Mouse (Mus musculus): ENCODE results near the gene Fgfr2.

The Fgfr2 gene

DNA sequence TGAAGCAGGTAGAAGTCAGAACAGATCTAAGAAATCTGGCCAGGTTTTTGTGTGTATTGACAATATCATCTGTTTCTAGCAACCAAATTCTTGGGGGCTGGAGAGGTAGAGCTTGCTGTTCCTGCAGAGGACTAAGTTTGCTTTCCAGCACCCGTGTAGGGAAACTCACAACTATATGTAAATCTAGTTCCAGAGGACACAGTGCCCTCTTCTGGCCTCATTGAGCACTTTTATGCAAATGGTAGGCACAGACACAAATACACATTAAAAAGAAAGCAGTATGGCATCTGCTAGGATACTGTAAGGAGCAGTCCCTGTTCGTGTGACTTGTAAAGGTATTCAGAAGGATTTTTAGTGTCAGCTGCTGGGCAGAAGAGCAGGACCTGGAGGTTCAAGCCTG, 240.8 kb downstream of the Fgfr2 start:
- DNase-seq, result no peak

DNA sequence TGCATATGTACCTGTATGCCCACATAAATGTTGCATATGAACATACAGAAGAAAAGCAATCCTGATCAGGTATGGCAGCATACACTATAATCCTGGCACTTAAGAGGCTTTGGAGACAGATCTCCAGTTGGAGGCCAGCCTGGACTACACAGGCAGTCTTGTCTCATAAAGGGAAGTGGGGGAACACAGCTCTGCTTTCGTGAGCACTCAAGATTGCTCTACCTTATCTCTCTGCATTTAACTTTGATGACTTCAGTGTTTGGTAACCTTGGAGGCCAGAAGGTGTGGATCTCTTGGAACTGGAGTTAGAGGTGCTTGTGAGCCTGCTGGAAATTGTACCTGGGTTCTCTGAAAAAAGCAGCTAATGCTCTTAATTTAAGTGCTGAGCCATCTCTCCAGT, 242.9 kb downstream of the Fgfr2 start:
- no peak for DNase-seq

DNA sequence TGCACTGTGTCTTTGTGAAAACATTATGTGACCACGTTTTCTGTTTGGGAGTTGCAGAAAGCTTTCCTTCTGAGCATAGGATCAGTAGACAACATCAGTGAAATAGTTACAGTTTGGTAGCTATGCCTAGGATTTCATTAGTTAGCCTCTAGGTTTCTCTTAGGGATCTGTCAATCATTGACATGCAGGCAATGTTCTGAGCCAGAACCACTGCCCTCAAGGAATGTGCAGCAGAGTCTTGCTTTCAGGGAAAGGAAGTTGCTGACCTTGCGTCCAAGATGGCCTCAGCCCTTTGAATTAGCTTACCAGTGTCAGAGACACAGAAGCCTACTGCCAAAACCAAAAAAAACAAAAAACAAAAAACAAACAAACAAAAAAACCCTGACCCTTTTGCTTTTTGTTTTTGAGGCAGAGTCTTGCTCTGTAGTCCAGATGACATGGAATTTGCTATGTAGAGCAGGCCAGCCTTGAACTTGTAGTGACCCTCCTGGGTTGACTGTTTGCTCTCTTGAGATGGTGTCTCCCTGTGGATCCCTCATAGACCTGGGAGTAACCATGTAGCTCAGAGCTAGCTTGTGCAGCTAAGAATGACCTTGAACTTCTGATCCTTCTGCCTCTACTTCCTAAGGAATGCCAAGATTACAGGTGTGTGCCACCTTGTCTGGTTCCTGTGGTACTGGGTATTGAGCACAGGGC, 247.6 kb downstream of the Fgfr2 start:
- no peak for DNase-seq

DNA sequence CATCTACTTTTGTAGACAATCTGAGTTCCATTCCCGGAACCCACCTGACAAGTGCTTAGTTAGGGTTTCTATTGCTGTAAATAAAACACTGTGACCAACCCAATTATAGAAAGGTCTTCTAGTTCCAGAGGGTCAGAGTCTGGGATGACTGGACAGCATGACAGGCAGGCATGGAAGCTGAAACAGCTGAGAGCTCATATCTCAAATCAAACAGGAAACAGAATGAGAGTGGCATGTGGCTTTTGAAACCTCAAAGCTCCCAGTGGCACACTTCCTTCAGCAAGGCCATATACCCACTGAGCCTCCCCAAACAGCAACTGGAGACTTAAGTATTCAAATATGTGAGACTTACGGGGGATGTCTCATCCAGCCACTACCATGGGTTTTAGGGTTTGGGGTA, 250.1 kb downstream of the Fgfr2 start:
- DNase-seq, result no peak

DNA sequence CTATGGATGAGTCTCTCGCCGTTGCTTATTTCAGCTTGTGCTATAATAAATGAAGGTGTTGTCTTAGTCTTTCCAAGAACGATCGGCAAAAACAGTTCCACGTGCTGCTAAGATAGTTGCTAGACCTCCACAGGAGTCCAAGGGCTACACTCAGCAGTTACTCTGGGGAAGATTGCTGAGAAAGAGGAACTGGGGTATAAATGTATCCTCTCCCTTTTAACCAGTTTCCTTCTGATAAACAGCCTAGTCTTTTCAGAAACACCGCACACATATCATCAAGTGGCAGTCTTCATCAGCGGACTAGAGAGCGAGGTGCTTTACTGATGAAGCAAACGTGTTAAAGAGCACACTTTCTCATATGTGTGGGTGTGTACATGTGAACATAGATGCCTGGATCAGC, 256.8 kb downstream of the Fgfr2 start:
- no peak for DNase-seq

DNA sequence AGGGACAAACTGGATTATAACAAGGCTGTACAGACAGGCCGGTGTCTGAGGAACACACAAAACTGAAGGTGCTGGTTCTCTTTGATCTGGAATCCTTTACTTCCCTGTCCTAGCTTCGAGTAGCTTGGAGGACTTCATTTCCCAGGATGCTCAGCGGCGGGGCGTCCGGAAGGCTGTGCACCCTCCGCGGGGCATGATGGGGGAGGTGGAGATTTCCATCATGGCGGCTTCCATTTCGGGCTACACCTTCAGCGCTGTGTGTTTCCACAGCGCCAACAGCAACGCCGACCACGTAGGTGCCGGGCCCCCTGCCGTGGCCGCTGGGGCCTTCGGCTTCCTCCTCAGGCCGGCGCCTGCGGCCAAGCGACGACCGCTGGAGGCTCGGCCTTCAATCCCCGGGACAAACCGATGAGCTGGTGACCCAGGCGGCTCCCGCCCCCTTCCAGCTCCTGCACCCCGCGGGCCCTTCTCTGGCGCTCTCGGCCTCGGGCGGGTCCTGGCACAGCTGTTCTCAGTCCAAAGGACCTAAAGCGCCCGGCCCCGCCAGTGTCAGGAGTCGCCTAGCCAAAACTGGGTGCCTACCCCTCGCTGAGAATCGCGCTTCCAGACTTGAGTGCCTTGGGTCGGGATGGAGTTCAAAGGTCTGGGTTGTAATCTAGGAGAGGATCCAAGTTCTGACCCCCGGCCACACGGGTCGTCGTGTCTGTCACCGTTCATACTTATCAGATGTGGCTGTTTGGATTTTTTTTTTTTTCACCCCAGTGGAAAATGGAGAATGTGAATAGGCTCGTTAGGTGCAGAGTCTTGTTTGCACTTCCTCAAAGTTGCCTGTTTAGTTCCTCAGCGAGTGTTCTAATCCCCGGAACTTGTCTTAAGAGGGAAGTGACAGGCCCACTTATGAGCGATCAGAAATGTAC, 263.9 kb downstream of the Fgfr2 start, which contains the start of gene Abraxas2:
Gene Abraxas2 (plus strand): TSS at position 184 of the 917 bp plus-strand sequence.
- DNase-seq, result peak; percentile 92

DNA sequence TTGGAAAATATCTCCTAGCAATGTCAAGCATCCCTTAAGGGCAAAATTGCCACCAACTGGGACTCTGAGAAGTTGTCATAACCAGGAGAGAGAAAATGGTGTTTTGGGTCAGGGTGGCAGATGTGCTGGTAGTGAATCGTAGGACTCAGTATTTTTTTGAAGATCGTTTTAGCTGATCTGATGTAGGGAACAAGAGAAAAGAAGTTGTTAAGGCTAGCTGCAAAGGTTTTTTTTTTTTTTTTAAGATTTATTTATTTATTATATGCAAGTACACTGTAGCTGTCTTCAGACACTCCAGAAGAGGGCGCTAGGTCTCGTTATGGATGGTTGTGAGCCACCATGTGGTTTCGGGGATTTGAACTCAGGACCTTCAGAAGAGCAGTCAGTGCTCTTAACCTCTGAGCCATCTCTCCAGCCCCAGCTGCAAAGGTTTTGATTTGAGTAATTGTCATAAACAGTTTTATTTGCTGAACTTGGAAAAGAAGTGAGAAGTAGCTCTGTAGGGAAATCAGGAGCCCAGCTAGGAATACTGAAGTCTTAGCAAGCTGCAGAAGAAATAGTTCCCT, 265.0 kb downstream of the Fgfr2 start:
- no peak for DNase-seq

DNA sequence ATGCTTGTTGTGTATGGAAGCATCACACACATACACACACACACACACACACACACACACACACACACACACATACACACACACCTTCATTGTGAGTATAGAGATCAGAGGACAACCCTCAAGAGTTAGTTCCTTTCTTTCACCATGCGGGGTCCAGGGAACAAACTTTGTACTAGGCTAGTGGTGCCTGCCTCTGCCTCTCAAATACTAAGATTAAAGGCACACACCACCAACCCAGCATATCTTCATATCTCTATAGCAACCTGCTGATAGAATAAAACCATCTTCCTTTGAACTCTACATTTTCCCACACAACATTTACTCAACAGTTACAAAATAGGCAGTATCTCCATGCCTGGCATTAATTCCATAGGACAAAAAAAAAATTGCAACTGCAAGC, 267.1 kb downstream of the Fgfr2 start:
- no peak for DNase-seq

DNA sequence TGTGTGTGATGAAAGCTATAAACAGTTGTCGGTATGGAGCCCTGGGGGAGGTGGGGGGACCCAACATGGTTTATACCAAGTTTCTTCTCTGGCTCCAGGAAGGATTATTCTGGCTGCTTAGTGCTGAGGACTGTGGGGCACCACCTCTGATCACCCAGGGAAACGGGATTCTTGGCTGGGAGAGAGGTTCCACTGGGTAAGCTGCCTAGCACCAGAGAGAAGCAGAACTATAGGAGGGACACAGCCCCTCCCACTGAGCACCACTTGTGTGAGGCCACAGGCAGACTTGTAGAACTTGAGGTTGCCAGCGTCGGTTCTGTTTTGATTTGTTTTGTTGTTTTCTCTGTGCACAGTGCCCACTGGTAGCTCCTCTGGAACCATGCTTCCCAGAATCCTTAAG, 269.2 kb downstream of the Fgfr2 start:
- no peak for DNase-seq

DNA sequence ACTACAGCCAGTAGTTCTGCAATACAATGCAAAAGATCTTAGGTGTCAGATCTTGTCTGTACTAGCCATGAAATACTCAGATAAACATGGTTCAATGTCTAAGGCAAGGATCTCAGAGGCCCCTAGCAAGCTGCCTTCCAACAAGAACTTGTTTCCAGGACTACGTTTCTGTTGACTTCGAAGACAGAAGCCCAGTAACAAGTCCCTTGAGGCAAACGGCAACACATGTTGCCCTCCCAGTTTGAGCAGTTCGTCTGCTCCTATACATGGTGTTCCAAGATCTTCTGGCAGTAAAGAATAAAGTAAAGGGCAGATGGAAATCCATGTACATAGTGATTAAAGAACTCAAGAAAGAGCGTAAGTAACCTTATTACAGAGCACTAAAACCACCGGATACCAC, 269.8 kb downstream of the Fgfr2 start:
- no peak for DNase-seq

DNA sequence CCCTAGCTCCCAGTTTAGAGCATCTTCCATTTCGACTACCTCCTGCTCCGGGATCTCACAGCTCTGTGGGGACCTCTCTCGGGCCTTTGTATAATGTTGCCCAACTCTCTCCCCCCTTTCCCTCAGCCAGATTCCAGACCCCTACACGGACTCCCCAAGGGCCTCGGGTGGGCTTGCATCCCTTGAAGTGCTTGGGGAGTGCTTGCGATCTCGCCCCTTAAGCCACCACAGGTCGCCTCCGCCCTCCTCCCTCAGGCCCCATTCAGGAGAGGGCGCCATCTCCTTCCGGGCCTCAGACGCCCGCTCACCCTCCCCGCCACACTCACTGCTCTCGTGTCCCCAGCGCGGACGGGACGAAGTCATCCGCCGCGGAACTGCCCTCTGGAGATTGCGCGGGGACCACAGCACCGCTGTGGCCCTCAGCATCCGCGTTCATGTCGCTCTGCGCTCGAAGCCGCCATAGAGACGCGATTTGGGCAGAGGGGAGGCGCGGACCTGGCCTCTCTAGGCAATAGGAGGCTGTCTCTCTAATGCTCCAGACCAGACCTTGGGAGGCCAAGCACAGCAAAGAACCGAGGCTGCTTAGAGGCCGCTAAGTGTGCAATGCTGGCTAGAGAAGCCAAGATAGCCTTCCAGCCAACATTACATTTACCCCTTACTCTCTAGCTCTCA, 270.8 kb downstream of the Fgfr2 start, which contains the start of gene Eef1akmt2:
Gene Eef1akmt2 (minus strand): TSS at position 501 of the 672 bp plus-strand sequence.
- DNase-seq, result peak; percentile 82

DNA sequence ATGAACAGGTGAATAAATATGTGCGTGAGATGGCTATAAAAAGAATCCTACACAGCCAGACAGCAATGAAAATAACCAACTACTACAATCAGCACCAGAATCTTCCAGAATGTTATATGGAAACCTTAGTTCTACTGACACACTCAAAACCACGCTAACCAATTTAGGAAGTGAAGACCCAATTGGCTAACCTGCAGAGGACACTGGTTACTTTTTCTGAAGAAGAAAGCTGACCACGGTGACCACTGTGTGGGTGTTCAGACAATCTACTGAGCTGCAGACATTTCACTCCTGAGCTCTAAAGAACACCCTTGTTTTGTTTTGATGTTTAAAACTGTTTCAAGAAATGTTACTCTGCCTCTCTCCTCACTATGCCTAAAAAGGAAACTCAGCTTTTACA, 280.0 kb downstream of the Fgfr2 start:
- DNase-seq, result no peak

DNA sequence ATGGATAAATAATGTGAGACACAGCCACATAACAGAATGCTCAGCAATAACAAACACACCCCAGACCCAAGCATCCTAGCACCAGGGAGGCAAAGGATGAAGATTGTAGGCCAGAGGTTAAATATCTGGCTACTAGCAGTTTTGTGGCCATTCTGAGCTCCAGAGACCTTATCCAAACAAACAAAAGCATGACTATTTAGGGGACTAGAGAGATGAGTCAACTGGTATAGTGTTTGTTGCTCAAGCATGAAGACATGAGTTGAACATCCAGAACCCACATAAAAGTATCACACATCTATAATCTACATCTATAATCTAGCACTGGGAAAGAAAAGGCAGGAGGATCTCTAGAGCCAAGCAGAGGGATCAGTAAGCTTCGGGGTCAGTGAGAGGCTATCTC, 280.7 kb downstream of the Fgfr2 start:
- DNase-seq, result no peak

DNA sequence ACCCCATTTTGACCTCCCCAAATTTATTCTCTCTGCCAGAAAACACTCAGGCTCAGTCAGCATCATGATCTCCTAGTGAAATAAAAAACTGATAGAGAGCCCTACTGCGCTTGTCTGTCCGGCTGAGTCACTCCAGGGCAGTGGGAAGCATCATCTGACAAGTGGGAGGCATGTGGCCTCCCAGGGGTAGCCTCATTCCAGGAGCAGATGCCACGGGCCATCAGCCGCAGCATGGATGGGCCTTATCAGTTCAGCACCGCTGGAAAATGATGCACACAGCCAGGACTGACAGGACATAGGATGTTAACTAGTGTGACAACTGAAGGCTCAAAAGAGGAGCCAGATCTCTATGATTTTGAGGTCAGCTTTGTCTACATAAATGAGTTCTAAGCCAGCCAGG, 281.9 kb downstream of the Fgfr2 start:
- no peak for DNase-seq

DNA sequence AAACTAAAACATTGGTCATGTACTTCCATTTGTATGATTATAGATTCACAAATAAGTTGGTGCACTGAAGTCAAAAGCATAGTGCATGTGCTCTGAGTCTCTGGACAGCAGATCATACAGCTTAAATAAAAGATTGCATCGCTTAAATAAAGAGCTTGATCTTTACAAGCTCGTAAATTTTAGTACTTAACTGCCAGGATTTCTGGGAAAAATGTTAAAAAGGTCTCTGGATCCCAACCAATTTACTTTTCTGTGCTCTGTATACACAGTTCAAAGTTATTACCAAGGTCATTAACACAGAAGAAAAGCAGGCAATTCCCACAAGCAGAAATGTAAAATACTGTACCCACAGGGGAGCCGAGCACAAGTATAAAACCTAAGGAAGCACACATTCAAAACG, 292.2 kb downstream of the Fgfr2 start:
- no peak for DNase-seq

DNA sequence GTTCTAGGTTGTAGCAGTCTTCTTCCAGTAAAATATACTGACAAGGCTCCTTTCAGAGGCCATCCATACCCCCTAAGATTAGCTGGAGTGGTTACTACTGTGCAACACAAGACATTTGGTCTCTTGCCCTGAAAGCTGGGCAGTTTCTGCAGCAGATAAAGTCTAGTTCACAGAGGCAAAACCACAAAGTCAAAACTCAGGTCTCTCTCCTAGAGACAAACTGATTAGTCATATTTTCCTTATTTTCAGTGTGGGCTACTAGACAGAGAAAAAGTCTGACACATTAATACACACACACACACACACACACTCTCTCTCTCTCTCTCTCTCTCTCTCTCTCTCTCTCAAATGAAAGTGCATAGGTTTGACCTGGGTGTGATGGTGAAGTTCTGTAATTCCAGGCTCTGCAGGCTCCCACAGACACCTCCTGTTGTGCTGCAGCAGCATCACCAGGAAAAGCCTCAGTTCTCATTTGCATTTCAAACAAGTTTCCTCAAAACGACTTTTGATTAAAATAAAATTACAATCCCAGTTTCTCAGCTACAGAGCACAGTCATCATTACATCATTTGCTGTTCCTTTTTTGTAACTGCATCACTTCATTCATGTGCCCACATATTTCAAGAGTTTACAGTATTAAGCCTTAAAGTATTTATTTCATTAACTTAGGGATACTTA, 298.7 kb downstream of the Fgfr2 start:
- DNase-seq, result no peak

DNA sequence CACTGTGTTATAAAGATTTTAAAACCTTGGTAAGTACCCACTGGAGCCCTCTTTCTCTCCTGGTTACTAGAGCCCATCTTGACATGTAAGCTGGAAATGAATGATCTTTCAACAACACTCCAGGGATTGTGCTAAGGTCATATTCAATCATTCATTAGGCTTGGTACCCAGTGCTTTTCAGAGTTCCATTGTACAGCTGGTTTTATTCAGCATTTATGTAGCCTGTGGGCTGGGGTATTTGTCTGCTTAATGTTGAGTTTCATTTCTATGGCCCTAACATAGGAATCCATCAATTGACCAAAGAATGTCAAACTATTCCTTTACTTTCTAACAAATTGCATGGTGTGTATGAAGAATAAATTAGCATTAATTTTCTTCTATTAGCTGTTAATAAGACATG, 299.3 kb downstream of the Fgfr2 start:
- no peak for DNase-seq

DNA sequence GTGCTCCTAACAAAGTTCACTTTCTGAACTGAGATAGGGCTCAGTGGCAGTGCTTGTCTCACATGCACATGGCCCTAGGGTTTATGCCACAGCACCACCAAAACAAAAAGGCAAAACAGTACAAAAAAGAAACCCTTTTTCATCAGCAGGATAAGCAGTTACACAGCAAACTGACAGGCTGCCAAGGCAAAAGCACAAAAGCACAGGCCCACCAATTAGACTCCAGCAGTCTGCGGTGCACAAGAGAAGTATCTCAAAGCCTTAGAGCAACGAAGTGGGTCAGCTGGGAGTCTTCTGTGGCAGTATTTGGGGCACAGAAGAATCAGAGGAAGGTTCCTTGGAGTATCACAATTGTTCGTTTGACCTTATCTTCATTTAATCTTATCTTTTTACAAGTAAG, 302.5 kb downstream of the Fgfr2 start:
- DNase-seq, result no peak

DNA sequence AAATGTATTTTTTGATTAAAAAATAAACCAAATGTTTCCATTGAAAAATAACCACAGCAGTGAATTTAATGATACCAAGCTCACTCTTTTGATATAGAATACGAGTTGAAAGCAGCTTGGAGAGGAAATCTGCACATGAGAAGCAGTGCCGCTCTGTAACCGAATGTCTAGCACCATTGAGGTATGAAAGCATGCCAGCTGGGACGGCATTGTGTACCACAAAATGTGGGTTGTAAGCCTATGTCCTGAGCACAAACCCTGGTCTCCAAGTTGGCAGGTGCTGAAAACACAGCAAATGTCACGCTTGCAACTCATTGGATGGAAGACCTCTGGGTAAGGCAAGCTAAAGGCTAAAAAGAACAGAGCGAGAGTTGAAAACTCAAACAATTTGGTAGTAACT, 306.1 kb downstream of the Fgfr2 start:
- no peak for DNase-seq

DNA sequence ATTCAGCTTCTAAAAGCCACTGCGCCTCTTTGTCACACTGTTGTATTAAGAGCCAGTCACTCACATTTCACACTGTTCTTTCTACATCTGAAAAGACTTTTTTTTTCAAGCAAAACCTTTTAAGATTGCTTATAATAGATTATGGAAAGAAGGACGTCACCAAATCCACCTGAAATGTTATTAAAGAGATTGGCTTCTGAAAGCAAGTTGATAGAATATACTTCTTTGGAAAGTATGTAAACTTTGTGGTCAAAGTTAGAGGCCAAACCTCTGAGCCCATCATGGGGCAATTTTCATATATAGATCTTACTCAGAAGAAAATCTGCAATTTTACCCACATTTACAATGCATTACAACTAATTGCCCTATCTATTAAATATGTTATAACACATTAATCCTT, 306.6 kb downstream of the Fgfr2 start:
- no peak for DNase-seq

DNA sequence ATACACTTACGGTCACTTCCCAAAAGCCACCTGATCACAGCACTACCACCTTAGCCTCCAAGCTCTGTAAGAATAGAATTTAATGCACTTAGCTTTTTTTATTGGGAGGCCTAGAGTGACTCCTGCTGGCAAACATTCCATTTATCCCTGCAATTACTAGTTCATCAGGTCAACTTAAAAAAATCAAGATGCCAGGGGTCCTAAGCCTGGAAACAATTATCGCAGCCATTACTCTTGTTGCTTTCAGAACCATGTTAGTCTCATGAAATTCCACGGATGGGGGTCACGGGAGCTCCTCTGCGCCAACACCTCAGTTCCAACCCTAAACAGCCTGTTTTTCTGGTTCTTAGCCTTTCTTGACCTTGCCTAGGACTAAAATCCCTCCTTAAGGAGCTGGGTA, 308.1 kb downstream of the Fgfr2 start:
- DNase-seq, result no peak

DNA sequence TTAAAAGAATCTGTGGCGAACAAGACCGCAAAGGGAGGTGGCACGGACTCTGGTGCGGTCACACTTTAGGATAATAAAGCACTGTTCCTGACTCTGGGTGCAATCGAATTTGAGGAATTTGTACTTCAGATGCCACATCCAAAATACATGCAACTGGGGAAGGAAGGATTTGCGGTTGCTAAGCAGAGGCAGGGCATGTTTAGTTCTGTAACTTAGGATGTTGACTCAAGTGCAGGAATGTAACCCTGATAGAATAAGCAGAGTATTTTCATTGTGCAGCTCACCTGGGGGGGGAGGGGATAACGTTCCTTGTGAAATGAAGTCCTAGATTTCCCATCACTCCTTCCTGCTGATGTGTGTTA, 309.1 kb downstream of the Fgfr2 start:
- no peak for DNase-seq
